Mouse (Mus musculus): ENCODE data around the gene Col6a3.

DNA sequence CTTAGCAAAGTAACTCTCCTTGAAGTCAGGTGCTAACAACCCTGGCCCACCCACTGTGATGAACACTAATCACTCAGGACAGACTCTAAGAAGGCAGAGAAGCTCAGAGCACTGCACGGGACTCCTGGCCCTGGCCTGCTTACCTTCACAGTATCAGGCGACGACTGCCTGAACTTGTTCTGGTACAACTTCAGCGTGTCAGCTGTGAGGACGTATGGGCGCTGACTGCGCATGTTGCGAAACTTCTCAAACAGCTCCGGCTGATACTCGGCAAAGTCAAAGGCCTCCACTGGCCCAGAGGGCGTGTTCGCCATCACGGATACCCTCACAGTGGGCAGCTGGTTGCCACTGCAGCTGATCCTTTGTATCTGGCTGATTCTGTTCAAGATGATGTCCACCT is 42.7 kb downstream of the Col6a3 start:
- TF ChIP-seq CTCF (IDR thresholded peaks at IDR 0.05; ENCODE audit: control insufficient read depth, insufficient read depth, low read length) (no peak), POLR2A (IDR thresholded peaks at IDR 0.05; ENCODE audit: borderline replicate concordance, control insufficient read depth, low read depth, low read length) (no peak)

All from bone marrow, adult 2 months (tissue).